Mouse (Mus musculus) stomach, embryonic 15.5 days (tissue): Measurements from ENCODE around the gene Chia1. TPM values are rescaled to one million over a fixed set of nuclear protein-coding genes. Genes with fewer than 3 reads are reported as not detected.
"Not testable (repeated sequence)": the region's sequence is repeated elsewhere in the genome, so short reads cannot be mapped to it uniquely, and the experiment has no call there.

Experiments
- ATAC-seq: fragments of 200-750 bp; cut with Nextera tagmentation; 2 replicates; pipeline ENCODE4 v1.8.0; 2017; ENCODE audit warnings: low read depth, moderate number of reproducible peaks, moderate TSS enrichment; ENCODE audit not compliant: insufficient read depth, low FRiP score
- H3K27ac ChIP-seq: fragments of 300-500 bp; sonication (generic); 2 replicates; pipeline ENCODE4 v1.5.1; 2015; ENCODE audit warnings: mild to moderate bottlenecking, inconsistent platforms
- H3K27me3 ChIP-seq: fragments of 300-500 bp; sonication (generic); replicated peaks from 2 replicates; pipeline ENCODE4 v1.6.1; 2015; ENCODE audit warnings: inconsistent platforms
- H3K36me3 ChIP-seq: fragments of 300-500 bp; sonication (generic); 2 replicates; pipeline ENCODE4 v1.6.1; 2015; ENCODE audit warnings: inconsistent platforms
- H3K4me1 ChIP-seq: fragments of 300-500 bp; sonication (generic); 2 replicates; pipeline ENCODE4 v1.6.1; 2015; ENCODE audit warnings: inconsistent platforms
- H3K4me2 ChIP-seq: fragments of 300-500 bp; sonication (generic); 2 replicates; pipeline ENCODE4 v1.6.1; 2015; ENCODE audit warnings: mild to moderate bottlenecking, inconsistent platforms
- H3K4me3 ChIP-seq: fragments of 300-500 bp; sonication (generic); replicated peaks from 2 replicates; pipeline ENCODE4 v1.5.1; 2015; ENCODE audit warnings: inconsistent platforms
- H3K9ac ChIP-seq: fragments of 300-500 bp; sonication (generic); 2 replicates; pipeline ENCODE4 v1.6.1; 2015; ENCODE audit warnings: inconsistent platforms
- H3K9me3 ChIP-seq: fragments of 300-500 bp; sonication (generic); 2 replicates; pipeline ENCODE4 v1.6.1; 2016; ENCODE audit warnings: inconsistent platforms
- WGBS: fragments of 180-500 bp; shearing (Covaris S2); methylation state at CpG from one replicate; pipeline ENCODE4 v1.1.7; 2015; 5-methylcytosine and 5-hydroxymethylcytosine counted together
- polyA plus RNA-seq: library from polyadenylated mRNA; unstranded; fragments of >200 nt; fragmentation: Nextera tagmentation; extraction: Ambion mirVana; gene quantifications from 2 replicates; pipeline ENCODE4 v1.2.1, GENCODE M21; 2015

Chia1 gene
- polyA plus RNA-seq, 1 experiment from 2014 or later: 0.24 TPM

GRCm38 (mm10) chr3:106172506-106172905 lies 59.5 kb downstream of the Chia1 start:
- not testable (repeated sequence) for H3K27ac ChIP-seq, H3K4me1 ChIP-seq, H3K4me3 ChIP-seq, ATAC-seq, H3K9ac ChIP-seq, H3K36me3 ChIP-seq, H3K4me2 ChIP-seq, H3K9me3 ChIP-seq, H3K27me3 ChIP-seq
- WGBS: 61% methylated on average over 2 of the region's 2 CpGs

GRCm38 (mm10) chr3:106174971-106175370 lies 61.9 kb downstream of the Chia1 start:
- H3K9ac ChIP-seq, H3K9me3 ChIP-seq, H3K27ac ChIP-seq, H3K27me3 ChIP-seq, H3K36me3 ChIP-seq, H3K4me2 ChIP-seq, H3K4me1 ChIP-seq, H3K4me3 ChIP-seq, ATAC-seq: not testable (repeated sequence)
- 59% methylated on average over 2 of the region's 2 CpGs for WGBS

- H3K4me1 ChIP-seq: no peaks in the 10 kb centered on the region
- no peaks in the 10 kb centered on the region for H3K27me3 ChIP-seq
- no peaks in the 10 kb centered on the region for H3K36me3 ChIP-seq
- H3K27ac ChIP-seq: no peak overlapping the region
- no peak overlapping the region for H3K4me2 ChIP-seq
- H3K9me3 ChIP-seq: no peaks in the 10 kb centered on the region; the same call in 1 of the 2 replicates
- H3K9ac ChIP-seq: no peak overlapping the region
- H3K4me3 ChIP-seq: no peak overlapping the region
- 86% methylated on average over 13 of the region's 13 CpGs for WGBS
- no peak for ATAC-seq
Measured at GRCm38 (mm10) chr3:106177509-106178189, 64.6 kb downstream of the Chia1 start.

Other genes starting within 250 kb of the Chia1 start
- 0.71 and 0.82 TPM in 2 replicates for gene Adora3, start 242.4 kb upstream of the Chia1 start, polyA plus RNA-seq
- 0.45 and 0.46 TPM in 2 replicates for gene Tmigd3, start 242.3 kb upstream of the Chia1 start, polyA plus RNA-seq
- gene I830077J02Rik, start 180.6 kb upstream of the Chia1 start, polyA plus RNA-seq: 1.4 and 2.1 TPM in 2 replicates
- 118 and 125 TPM in 2 replicates for gene Wdr77, start 153.9 kb upstream of the Chia1 start, polyA plus RNA-seq
- gene Atp5f1, start 153.1 kb upstream of the Chia1 start, polyA plus RNA-seq: 479 and 520 TPM in 2 replicates
- 0.86 and 1.2 TPM in 2 replicates for gene Ovgp1, start 139.5 kb upstream of the Chia1 start, polyA plus RNA-seq
- 0.19 TPM in 1 of 2 replicates, not detected in the other for gene Pifo, start 98.6 kb upstream of the Chia1 start, polyA plus RNA-seq
- gene Chil5, start 80.4 kb upstream of the Chia1 start, polyA plus RNA-seq: 0.21 TPM in 1 of 2 replicates, not detected in the other
- 1.0 and 1.3 TPM in 2 replicates for gene Chil3, start 54.3 kb downstream of the Chia1 start, polyA plus RNA-seq
- not detected in 2 replicates for gene Chil4, start 106.3 kb downstream of the Chia1 start, polyA plus RNA-seq